32 mouse cellular contexts compared by ENCODE assay signal in the genomic region with DNA sequence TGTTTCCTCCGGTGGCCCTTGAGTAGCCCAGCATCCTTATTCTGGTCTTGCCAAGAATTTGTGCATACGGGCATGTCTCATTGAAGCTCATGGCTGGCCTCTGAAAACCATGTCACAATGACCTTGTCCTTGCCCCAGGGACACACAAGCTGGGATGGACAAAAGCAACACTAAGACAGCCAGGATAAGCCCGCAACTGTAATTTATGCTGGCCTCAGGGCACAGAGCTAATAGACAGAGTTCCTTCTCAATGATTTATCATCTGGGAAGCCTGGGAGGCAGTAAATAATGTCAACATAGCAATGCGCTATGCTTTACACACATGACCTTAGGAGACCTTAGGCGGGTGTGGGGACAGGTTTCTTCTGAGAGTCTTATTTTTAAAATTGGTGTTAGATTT. TPM values are rescaled to one million over a fixed set of nuclear protein-coding genes. Genes with fewer than 3 reads are reported as not detected.
A peak's percentile ranks its signal among the peaks of the same experiment; 100 is the strongest.
DNase-seq lines count a peak whose midpoint lies in the region; ATAC-seq and TF ChIP-seq lines count a peak whose summit lies in the region.
"Had no signal": no experiment of that assay in that cellular context is flagged by ENCODE, and none has a peak within 500 bp of the region (broad histone marks: within the 10 kb centered on the region; RNA-seq: fewer than 3 reads in every experiment).

No protein-coding gene starts in this region.

- H3K9me3 ChIP-seq in midbrain, embryonic 14.5 days (ENCODE audit: control insufficient read depth, low read length) = no peaks in the 10 kb centered on the region
- H3K9me3 ChIP-seq in midbrain, embryonic 10.5 days (replicated peaks) = no peaks in the 10 kb centered on the region
- H3K9me3 ChIP-seq: embryonic facial prominence, embryonic 12.5 days; forebrain, embryonic 12.5 days; G1E; limb, embryonic 12.5 days; neural tube, embryonic 12.5 days had no signal

- H3K9ac ChIP-seq in midbrain, embryonic 14.5 days (replicated peaks; ENCODE audit: low read length) = no peak overlapping the region
- H3K9ac ChIP-seq: embryonic facial prominence, embryonic 12.5 days; forebrain, embryonic 12.5 days; limb, embryonic 12.5 days; liver, postnatal 0 days; neural tube, embryonic 12.5 days had no signal

- no peak for TF ChIP-seq CTCF in gastrocnemius, adult 2 months (IDR thresholded peaks at IDR 0.05)

- no peaks in the 10 kb centered on the region for H3K27me3 ChIP-seq in midbrain, embryonic 14.5 days (ENCODE audit: control insufficient read depth, insufficient read depth, low read length)
- no peaks in the 10 kb centered on the region for H3K27me3 ChIP-seq in midbrain, embryonic 10.5 days (ENCODE audit: low read depth, poor library complexity, severe bottlenecking)
- H3K27me3 ChIP-seq: CH12.LX; embryonic facial prominence, embryonic 12.5 days; forebrain, embryonic 12.5 days; limb, embryonic 12.5 days; neural tube, embryonic 12.5 days had no signal

- peak; percentile 18 for DNase-seq in gastrocnemius, adult 2 months
- DNase-seq in gastrocnemius, adult 8-10 months (ENCODE audit: low spot score in 2 of 2) = no peak
- peak; percentile 39 for DNase-seq in midbrain, embryonic 14.5 days
- no peak for DNase-seq in midbrain, embryonic 10.5 days (ENCODE audit: low spot score)
- DNase-seq in adrenal gland, postnatal 14 days = peak; percentile 79
- DNase-seq in gonadal fat pad, adult 2 months (ENCODE audit: low read depth) = peak; percentile 83
- DNase-seq in cerebellum, adult 18-20 months = no peak
- DNase-seq: B cell, adult 2 months; cerebellum, adult 8-10 months; cerebellum, postnatal 36 days; gastrocnemius, postnatal 10 days; heart, adult 11 months; kidney, adult 18-20 months; kidney, postnatal 10 days; liver, postnatal 0 days; thymus, adult 2 months had no signal

- H3K4me3 ChIP-seq in gastrocnemius, adult 2 months = no peak overlapping the region
- no peak overlapping the region for H3K4me3 ChIP-seq in midbrain, embryonic 14.5 days (replicated peaks; ENCODE audit: low read depth, low read length)
- H3K4me3 ChIP-seq in midbrain, embryonic 10.5 days = no peak overlapping the region
- H3K4me3 ChIP-seq: embryonic facial prominence, embryonic 12.5 days; forebrain, embryonic 12.5 days; limb, embryonic 12.5 days; neural tube, embryonic 12.5 days had no signal

- peak overlapping the region; percentile 48 for H3K27ac ChIP-seq in gastrocnemius, adult 2 months
- H3K27ac ChIP-seq in midbrain, embryonic 14.5 days (replicated peaks; ENCODE audit: low read depth, low read length) = no peak overlapping the region; the same call in 1 of the 2 replicates
- no peak overlapping the region for H3K27ac ChIP-seq in midbrain, embryonic 10.5 days (replicated peaks)
- H3K27ac ChIP-seq: embryonic facial prominence, embryonic 12.5 days; forebrain, embryonic 12.5 days; limb, embryonic 12.5 days; macrophage; neural tube, embryonic 12.5 days; stomach, postnatal 0 days had no signal

- peaks cover 41% of the 10 kb centered on the region for H3K36me3 ChIP-seq in midbrain, embryonic 14.5 days (ENCODE audit: control insufficient read depth, insufficient read depth, low read length)
- peaks cover 56% of the 10 kb centered on the region for H3K36me3 ChIP-seq in midbrain, embryonic 10.5 days

- no peaks in the 10 kb centered on the region for H3K4me1 ChIP-seq in midbrain, embryonic 14.5 days (ENCODE audit: control insufficient read depth, insufficient read depth, low read length)
- H3K4me1 ChIP-seq in midbrain, embryonic 10.5 days = no peaks in the 10 kb centered on the region
- H3K4me1 ChIP-seq: embryonic facial prominence, embryonic 12.5 days; forebrain, embryonic 12.5 days; limb, embryonic 12.5 days had no signal

- 59% methylated on average over 5 of the region's 5 CpGs for WGBS in midbrain, embryonic 14.5 days
- WGBS in midbrain, embryonic 10.5 days = 89% methylated on average over 5 of the region's 5 CpGs

- intact Hi-C loops in gastrocnemius, adult 2 months (cut with DNase I) = no loop called here

- H3K4me2 ChIP-seq in midbrain, embryonic 14.5 days (ENCODE audit: low read length) = no peak overlapping the region
- H3K4me2 ChIP-seq: embryonic facial prominence, embryonic 12.5 days; forebrain, embryonic 12.5 days; heart, embryonic 11.5 days; limb, embryonic 12.5 days; liver, embryonic 11.5 days; midbrain, embryonic 11.5 days; neural tube, embryonic 12.5 days had no signal

- no peak for ATAC-seq in midbrain, embryonic 14.5 days (ENCODE audit: low FRiP score, low TSS enrichment)
- ATAC-seq: liver, postnatal 0 days; lung, postnatal 0 days had no signal

RNA-seq across cellular contexts. Expression of gene Ghdc, which starts 28.7 kb away (rescaled TPM):
- total RNA-seq in gastrocnemius, adult 2 months (2021) = 1 to 10 TPM; 4.3 to 6.9 TPM
- total RNA-seq in gastrocnemius, adult 8-10 months (2022) = 1 to 10 TPM; 4.3 to 8.2 (median 5.7) TPM
- 3.0 TPM in 2 replicates for polyA plus RNA-seq in midbrain, embryonic 14.5 days (2014; fragmentation: Nextera tagmentation; extraction: Ambion mirVana)
- 3.9 and 4.4 TPM in 2 replicates for polyA plus RNA-seq in midbrain, embryonic 10.5 days (2016; fragmentation: Nextera tagmentation; extraction: Ambion mirVana)
- 19.7 and 19.9 TPM in 2 replicates for total RNA-seq in adrenal gland, postnatal 14 days (2021)
- 18.6 and 19.7 TPM in 2 replicates for polyA plus RNA-seq in gonadal fat pad, adult 2 months (2012; rRNA removed)

RNA-seq across cellular contexts. Expression of gene Hcrt, which starts 36.7 kb away (rescaled TPM):
- not detected for total RNA-seq in gastrocnemius, adult 2 months (2021)
- total RNA-seq in gastrocnemius, adult 8-10 months (2022) = not detected
- polyA plus RNA-seq in midbrain, embryonic 14.5 days (2014; fragmentation: Nextera tagmentation; extraction: Ambion mirVana) = 0.55 TPM in 1 of 2 replicates, not detected in the other
- polyA plus RNA-seq in midbrain, embryonic 10.5 days (2016; fragmentation: Nextera tagmentation; extraction: Ambion mirVana) = 0.26 TPM in 1 of 2 replicates, not detected in the other
- not detected in 2 replicates for total RNA-seq in adrenal gland, postnatal 14 days (2021)
- polyA plus RNA-seq in gonadal fat pad, adult 2 months (2012; rRNA removed) = not detected in 2 replicates
- total RNA-seq: CH12.LX; G1E; gastrocnemius, postnatal 10 days; hematopoietic stem cell, adult 5-6 weeks; layer of hippocampus, adult 8-10 months; left cerebral cortex, postnatal 14 days had no signal
- polyA plus RNA-seq: embryonic facial prominence, embryonic 12.5 days; G1E; heart, embryonic 11.5 days; heart, postnatal 0 days; limb, embryonic 12.5 days; liver, embryonic 11.5 days; liver, postnatal 0 days; lung, postnatal 0 days; macrophage; midbrain, embryonic 11.5 days; stomach, postnatal 0 days had no signal

RNA-seq across cellular contexts. Expression of gene Kcnh4, which starts 39.7 kb away (rescaled TPM):
- total RNA-seq in gastrocnemius, adult 2 months (2021) = not detected
- not detected for total RNA-seq in gastrocnemius, adult 8-10 months (2022)
- 9.8 and 13.0 TPM in 2 replicates for polyA plus RNA-seq in midbrain, embryonic 14.5 days (2014; fragmentation: Nextera tagmentation; extraction: Ambion mirVana)
- 1.1 and 2.6 TPM in 2 replicates for polyA plus RNA-seq in midbrain, embryonic 10.5 days (2016; fragmentation: Nextera tagmentation; extraction: Ambion mirVana)
- total RNA-seq in adrenal gland, postnatal 14 days (2021) = 0.11 and 0.15 TPM in 2 replicates
- polyA plus RNA-seq in gonadal fat pad, adult 2 months (2012; rRNA removed) = 1.1 and 1.5 TPM in 2 replicates
- total RNA-seq: G1E; gastrocnemius, postnatal 10 days; hematopoietic stem cell, adult 5-6 weeks had no signal
- polyA plus RNA-seq: G1E; heart, embryonic 11.5 days; heart, postnatal 0 days; limb, embryonic 12.5 days; liver, embryonic 11.5 days; liver, postnatal 0 days; lung, postnatal 0 days; macrophage had no signal

RNA-seq across cellular contexts. Expression of gene Stat5b, which starts 51.1 kb away (rescaled TPM):
- 100 to 1,000 TPM; 139 to 145 TPM for total RNA-seq in gastrocnemius, adult 2 months (2021)
- total RNA-seq in gastrocnemius, adult 8-10 months (2022) = 100 to 1,000 TPM; 136 to 186 (median 155) TPM
- 17.2 and 18.6 TPM in 2 replicates for polyA plus RNA-seq in midbrain, embryonic 14.5 days (2014; fragmentation: Nextera tagmentation; extraction: Ambion mirVana)
- polyA plus RNA-seq in midbrain, embryonic 10.5 days (2016; fragmentation: Nextera tagmentation; extraction: Ambion mirVana) = 15.0 and 15.9 TPM in 2 replicates
- total RNA-seq in adrenal gland, postnatal 14 days (2021) = 72.8 and 74.6 TPM in 2 replicates
- 28.7 and 32.8 TPM in 2 replicates for polyA plus RNA-seq in gonadal fat pad, adult 2 months (2012; rRNA removed)

RNA-seq across cellular contexts. Expression of gene Stat5a, which starts 59.7 kb away (rescaled TPM):
- 10 to 100 TPM; 11.7 to 15.8 TPM for total RNA-seq in gastrocnemius, adult 2 months (2021)
- total RNA-seq in gastrocnemius, adult 8-10 months (2022) = 10 to 100 TPM; 10.9 to 16.8 (median 11.0) TPM
- polyA plus RNA-seq in midbrain, embryonic 14.5 days (2014; fragmentation: Nextera tagmentation; extraction: Ambion mirVana) = 1.7 and 1.9 TPM in 2 replicates
- 1.7 TPM in 2 replicates for polyA plus RNA-seq in midbrain, embryonic 10.5 days (2016; fragmentation: Nextera tagmentation; extraction: Ambion mirVana)
- 37.8 and 44.2 TPM in 2 replicates for total RNA-seq in adrenal gland, postnatal 14 days (2021)
- polyA plus RNA-seq in gonadal fat pad, adult 2 months (2012; rRNA removed) = 44.0 and 51.7 TPM in 2 replicates

Comparison
In these comparisons a context has a peak if more than half of its experiments do, and no peak if none do; other contexts are left out.
1. DNase-seq: peak in gastrocnemius, adult 2 months (single experiment), midbrain, embryonic 14.5 days (single experiment), adrenal gland, postnatal 14 days (single experiment) and gonadal fat pad, adult 2 months (single experiment); none in gastrocnemius, adult 8-10 months (0 of 2), midbrain, embryonic 10.5 days (single experiment) and cerebellum, adult 18-20 months (0 of 2).